Mouse (Mus musculus) ES-E14 (cell line): ENCODE results near the gene Gm10283. TPM values are rescaled to one million over a fixed set of nuclear protein-coding genes. Genes with fewer than 3 reads are reported as not detected.

ENCODE experiments used
- DNase-seq: peaks from one replicate; pipeline ENCODE4 v3.0.0-alpha.2; 2013; ENCODE audit warnings: low read depth, low spot score
- H3K27ac ChIP-seq: 2 replicates; pipeline ENCODE4 v1.5.1; 2012; ENCODE audit warnings: low read depth, mild to moderate bottlenecking, low read length, moderate library complexity, mixed read lengths; ENCODE audit not compliant: poor library complexity, insufficient read depth, severe bottlenecking
- H3K36me3 ChIP-seq: 2 replicates; pipeline ENCODE4 v1.6.1; 2012; ENCODE audit warnings: mild to moderate bottlenecking, low read length, moderate library complexity, mixed read lengths; ENCODE audit not compliant: control insufficient read depth, poor library complexity, insufficient read depth, severe bottlenecking
- H3K4me1 ChIP-seq, 2 experiments: fragments of 150-350 bp in 1 of 2; sonication (generic) in 1 of 2; 2 replicates each; pipeline ENCODE4 v1.6.1; 2012; ENCODE audit warnings: low read length in 2 of 2, mild to moderate bottlenecking in 1 of 2, mixed read lengths in 1 of 2; ENCODE audit not compliant: control insufficient read depth in 2 of 2, insufficient read depth in 2 of 2, poor library complexity in 1 of 2
- H3K4me3 ChIP-seq, 2 experiments: fragments of 150-350 bp in 1 of 2; sonication (generic) in 1 of 2; 2 replicates each; pipeline ENCODE4 v1.5.1; 2012; ENCODE audit warnings: low read length in 2 of 2, low read depth in 1 of 2, mild to moderate bottlenecking in 1 of 2, mixed read lengths in 1 of 2; ENCODE audit not compliant: insufficient read depth in 1 of 2, poor library complexity in 1 of 2, severe bottlenecking in 1 of 2
- H3K9ac ChIP-seq: 2 replicates; pipeline ENCODE4 v1.6.1; 2012; ENCODE audit warnings: low read depth, mild to moderate bottlenecking, low read length, mixed read lengths; ENCODE audit not compliant: poor library complexity, insufficient read depth, severe bottlenecking
- H3K9me3 ChIP-seq: fragments of 150-350 bp; sonication (generic); 2 replicates; pipeline ENCODE4 v1.6.1; 2012; ENCODE audit warnings: low read depth, mild to moderate bottlenecking, low read length; ENCODE audit not compliant: control insufficient read depth, insufficient read depth
- CHD2 ChIP-seq: IDR thresholded peaks from 2 replicates; pipeline ENCODE4 v1.6.1; 2014; ENCODE audit warnings: mild to moderate bottlenecking, low read depth, low read length, inconsistent platforms
- HCFC1 ChIP-seq: IDR thresholded peaks from 2 replicates; pipeline ENCODE4 v1.6.1; 2012; ENCODE audit warnings: low read length, inconsistent platforms, borderline replicate concordance; ENCODE audit not compliant: insufficient read depth
- MAFK ChIP-seq: IDR thresholded peaks from 2 replicates; pipeline ENCODE4 v1.6.1; 2014; ENCODE audit warnings: mild to moderate bottlenecking, low read depth, low read length, inconsistent platforms; ENCODE audit not compliant: insufficient read depth
- ZC3H11A ChIP-seq: IDR thresholded peaks from 2 replicates; pipeline ENCODE4 v1.6.1; 2012; ENCODE audit warnings: low read depth, mild to moderate bottlenecking, inconsistent platforms, low read length, borderline replicate concordance
- ZNF384 ChIP-seq: IDR thresholded peaks from 2 replicates; pipeline ENCODE4 v1.6.1; 2012; ENCODE audit warnings: low read depth, low read length, inconsistent platforms
- in situ Hi-C, 2 experiments: fragments of 600-800 bp; cut with MboI; formaldehyde crosslinking; loops; one replicate each; pipeline ENCODE4 v1.15.1; 2025; ENCODE audit warnings: low sequenced_read_pairs in 2 of 2, inconsistent platforms in 1 of 2; ENCODE audit not compliant: unreplicated experiment in 2 of 2
- total RNA-seq: library from RNA; depleted of rRNA; stranded (reverse); fragments of 300-350 nt; gene quantifications from 2 replicates; pipeline ENCODE4 v1.2.3, GENCODE M21; 2012

The Gm10283 gene
- total RNA-seq, 1 experiment, result not detected

DNA sequence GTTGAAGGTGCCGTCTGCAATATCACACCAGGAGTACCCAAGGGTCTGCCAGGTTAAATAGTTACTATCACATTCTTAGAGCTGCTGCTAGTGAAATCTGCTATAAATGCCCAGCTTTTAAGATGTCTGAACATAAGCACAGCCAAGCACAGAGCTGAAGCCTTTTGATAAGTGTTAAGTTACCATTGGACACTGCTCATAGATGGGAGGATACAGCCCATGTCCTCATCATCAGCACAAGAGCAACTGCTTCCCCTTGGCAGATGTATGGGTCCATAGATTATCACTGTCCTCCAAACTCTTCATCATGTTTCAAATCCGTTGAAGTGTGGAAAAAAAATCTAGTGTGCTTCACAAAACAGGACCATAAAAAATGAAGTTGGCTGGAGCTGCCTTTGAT, 53.7 kb downstream of the Gm10283 start:
- no peak overlapping the region for H3K9ac ChIP-seq
- in situ Hi-C loops, result no loop called here
- TF ChIP-seq CHD2 (no peak), MAFK (no peak), ZNF384 (no peak)

DNA sequence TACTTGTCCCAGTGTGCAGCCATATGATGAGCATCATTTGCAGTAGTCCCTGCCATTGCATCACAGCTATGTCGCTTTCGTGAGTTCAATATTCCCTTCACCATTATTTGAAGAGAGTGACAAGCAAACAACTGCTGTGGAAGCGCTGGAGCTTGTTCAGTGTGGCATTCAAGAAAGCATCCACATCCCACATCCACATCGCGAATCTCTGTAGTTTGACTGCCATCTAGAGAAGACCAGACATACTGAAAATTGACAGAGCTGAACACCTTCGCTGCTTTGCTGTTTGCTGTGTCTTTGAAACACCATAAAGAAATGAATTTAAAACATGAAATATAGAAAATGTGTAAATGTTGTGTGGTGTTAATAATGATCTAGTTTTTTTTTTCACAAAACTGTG, 58.0 kb downstream of the Gm10283 start:
- no peak overlapping the region for H3K27ac ChIP-seq
- in situ Hi-C loops, result no loop called here
- no peak for DNase-seq

More for the DNA sequence above, 53.7 kb downstream of the Gm10283 start:
- no peaks in the 10 kb centered on the region for H3K36me3 ChIP-seq
- H3K27ac ChIP-seq, result no peak overlapping the region
- no peaks in the 10 kb centered on the region for H3K9me3 ChIP-seq
- no peaks in the 10 kb centered on the region for H3K4me1 ChIP-seq
- H3K4me3 ChIP-seq, result no peak overlapping the region
- no peak for DNase-seq

DNA sequence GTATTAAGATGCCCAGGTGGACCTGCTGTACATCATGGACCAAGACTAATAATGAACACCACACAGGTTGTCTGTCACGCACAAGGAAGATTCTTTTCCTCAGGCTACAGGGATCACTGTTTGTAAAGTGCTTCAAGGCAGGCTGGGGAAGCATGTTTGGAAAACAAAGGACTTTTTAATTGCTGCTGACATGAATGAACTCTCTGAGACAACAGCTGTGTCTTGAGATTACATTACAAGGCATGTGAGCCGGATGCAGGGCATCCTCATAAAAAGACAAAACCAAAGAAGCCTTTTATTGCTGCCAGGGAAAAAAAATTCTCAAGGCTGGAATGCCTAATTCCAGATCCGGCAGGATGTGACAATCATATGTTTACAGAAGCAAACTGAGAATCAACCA, 64.4 kb downstream of the Gm10283 start:
- no peaks in the 10 kb centered on the region for H3K4me1 ChIP-seq
- no peak overlapping the region for H3K9ac ChIP-seq
- DNase-seq, result no peak
- in situ Hi-C loops, result no loop called here
- H3K4me3 ChIP-seq, result no peak overlapping the region
- no peak for TF ChIP-seq HCFC1
- no peak for TF ChIP-seq MAFK
- no peak for TF ChIP-seq ZNF384
- TF ChIP-seq ZC3H11A, result no peak
- no peak for TF ChIP-seq CHD2
- no peaks in the 10 kb centered on the region for H3K9me3 ChIP-seq
- no peak overlapping the region for H3K27ac ChIP-seq
- no peaks in the 10 kb centered on the region for H3K36me3 ChIP-seq

More for the DNA sequence above, 58.0 kb downstream of the Gm10283 start:
- Histone ChIP-seq H3K4me1 (no peaks in the 10 kb centered on the region), H3K9me3 (no peaks in the 10 kb centered on the region), H3K9ac (no peak overlapping the region), H3K36me3 (no peaks in the 10 kb centered on the region), H3K4me3 (no peak overlapping the region)
- TF ChIP-seq CHD2 (no peak), HCFC1 (no peak), ZC3H11A (no peak), ZNF384 (no peak), MAFK (no peak)

DNA sequence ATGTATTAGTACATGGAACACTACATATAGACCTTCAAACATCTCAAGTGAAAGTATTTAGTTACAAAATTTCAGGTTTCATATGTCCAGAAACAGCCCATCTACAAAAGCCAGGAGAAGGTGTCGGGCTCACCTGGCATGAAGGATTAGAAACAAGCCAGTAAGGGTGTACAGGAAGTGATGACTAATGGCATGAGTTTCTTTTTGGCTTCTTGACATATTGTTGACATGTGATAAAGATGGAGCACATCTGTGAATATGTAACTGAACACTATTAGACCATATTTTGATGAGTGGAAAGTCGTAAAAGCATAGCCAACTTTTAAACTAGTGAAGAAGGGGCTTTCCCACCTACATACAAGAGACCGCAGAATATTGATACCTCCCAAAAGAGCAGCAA, 66.1 kb downstream of the Gm10283 start:
- no peak for DNase-seq

DNA sequence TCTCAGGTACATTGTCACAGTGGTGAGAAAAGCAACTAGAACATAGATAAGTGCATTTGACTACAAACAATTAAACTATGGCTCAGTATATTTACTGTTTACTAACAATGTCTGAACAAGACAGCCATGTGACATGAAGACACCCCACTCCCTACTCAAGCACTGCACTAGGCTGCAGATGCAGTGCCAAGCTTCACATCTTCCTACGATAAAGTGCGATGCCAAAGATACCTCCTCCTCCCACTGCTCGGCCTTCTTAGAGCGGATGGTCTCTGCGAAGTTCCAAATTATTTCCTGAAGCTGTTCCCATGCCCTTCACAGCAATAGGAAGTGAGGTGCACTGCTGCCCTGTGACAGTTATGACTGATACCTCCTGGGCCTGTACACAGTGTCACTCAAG, 70.3 kb downstream of the Gm10283 start:
- TF ChIP-seq MAFK (no peak), CHD2 (no peak), ZNF384 (no peak), HCFC1 (no peak), ZC3H11A (no peak)

More for the DNA sequence above, 66.1 kb downstream of the Gm10283 start:
- Histone ChIP-seq H3K4me3 (no peak overlapping the region), H3K27ac (no peak overlapping the region), H3K36me3 (no peaks in the 10 kb centered on the region), H3K9ac (no peak overlapping the region), H3K4me1 (no peaks in the 10 kb centered on the region), H3K9me3 (no peaks in the 10 kb centered on the region)
- in situ Hi-C loops, result no loop called here
- TF ChIP-seq CHD2, result no peak
- TF ChIP-seq HCFC1, result no peak
- TF ChIP-seq ZNF384, result no peak

More for the DNA sequence above, 70.3 kb downstream of the Gm10283 start:
- no peak overlapping the region for H3K9ac ChIP-seq
- no peaks in the 10 kb centered on the region for H3K36me3 ChIP-seq
- no peaks in the 10 kb centered on the region for H3K9me3 ChIP-seq
- no peaks in the 10 kb centered on the region for H3K4me1 ChIP-seq
- no peak for DNase-seq
- H3K27ac ChIP-seq, result no peak overlapping the region
- in situ Hi-C loops, result no loop called here
- no peak overlapping the region for H3K4me3 ChIP-seq
